Mouse (Mus musculus): ENCODE measurements around the gene Nup214. TPM values are rescaled to one million over a fixed set of nuclear protein-coding genes. Genes with fewer than 3 reads are reported as not detected.

Nup214 gene
- polyA plus RNA-seq, 1 experiment from 2014 or later, result 59.9 TPM

DNA sequence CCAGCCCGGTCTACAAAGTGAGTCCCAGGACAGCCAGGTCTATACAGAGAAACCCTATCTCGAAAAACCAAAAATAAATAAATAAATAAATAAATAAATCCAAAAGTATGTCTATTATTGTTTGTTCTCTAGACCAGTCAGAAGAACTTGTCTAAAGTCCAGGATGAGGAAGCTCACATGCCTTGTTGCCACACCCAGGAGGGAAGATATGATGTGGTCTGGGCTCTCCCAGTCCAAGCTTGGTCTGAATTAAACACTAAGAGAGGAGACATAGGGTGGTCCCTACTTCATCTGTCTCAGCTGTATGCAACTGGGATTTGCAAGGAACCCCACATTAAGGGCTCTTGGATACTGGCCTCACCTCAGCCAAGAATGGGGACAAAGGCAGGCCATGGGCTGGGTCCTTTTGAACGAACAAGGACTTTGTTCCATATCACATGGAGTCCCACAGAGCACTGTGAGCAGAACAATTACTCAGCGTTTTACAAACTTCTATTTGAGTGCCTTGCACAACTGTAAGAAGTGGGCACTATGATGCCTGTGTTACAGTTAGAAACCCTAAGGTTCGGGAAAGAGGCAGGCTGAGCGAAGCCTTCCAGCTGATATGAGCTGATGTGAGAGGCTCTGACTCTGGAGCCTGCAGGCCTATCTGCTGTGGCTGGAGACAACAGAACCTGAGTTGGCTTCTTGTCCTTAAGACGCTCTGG lies 119.9 kb downstream of the Nup214 start:
- H3K36me3 ChIP-seq (ENCODE audit: control insufficient read depth, insufficient read depth, low read length), result no peaks in the 10 kb centered on the region
- H3K27me3 ChIP-seq (ENCODE audit: control insufficient read depth, insufficient read depth, low read length), result no peaks in the 10 kb centered on the region
- DNase-seq (no peak), ATAC-seq (ENCODE audit: low FRiP score, low TSS enrichment) (no peak)
- H3K9me3 ChIP-seq (ENCODE audit: control insufficient read depth, low read length), result no peaks in the 10 kb centered on the region
- WGBS, result 87% methylated on average over 7 of the region's 7 CpGs
- H3K4me3 ChIP-seq (replicated peaks; ENCODE audit: low read depth, low read length), result no peak overlapping the region
- peaks cover 11% of the 10 kb centered on the region for H3K4me1 ChIP-seq (ENCODE audit: control insufficient read depth, insufficient read depth, low read length)
- H3K27ac ChIP-seq (replicated peaks; ENCODE audit: low read depth, low read length), result no peak overlapping the region
- no peak overlapping the region for H3K4me2 ChIP-seq (ENCODE audit: low read length)
- H3K9ac ChIP-seq (replicated peaks; ENCODE audit: low read length), result no peak overlapping the region

- ATAC-seq (ENCODE audit: low FRiP score, low TSS enrichment) (peak; percentile 89), DNase-seq (peak; percentile 90)
- WGBS, result 35% methylated on average over 22 of the region's 22 CpGs
- Histone ChIP-seq H3K27ac (replicated peaks; ENCODE audit: low read depth, low read length) (peak within 1 kb of the TSS; percentile 53), H3K9me3 (ENCODE audit: control insufficient read depth, low read length) (no peaks in the 10 kb centered on the region), H3K9ac (replicated peaks; ENCODE audit: low read length) (peak within 1 kb of the TSS; percentile 47), H3K36me3 (ENCODE audit: control insufficient read depth, insufficient read depth, low read length) (peaks cover 4% of the 10 kb centered on the region; the same call in 1 of the 2 replicates), H3K4me1 (ENCODE audit: control insufficient read depth, insufficient read depth, low read length) (peaks cover 11% of the 10 kb centered on the region), H3K4me2 (ENCODE audit: low read length) (peak within 1 kb of the TSS; percentile 59), H3K4me3 (replicated peaks; ENCODE audit: low read depth, low read length) (peak within 1 kb of the TSS; percentile 36), H3K27me3 (ENCODE audit: control insufficient read depth, insufficient read depth, low read length) (no peaks in the 10 kb centered on the region)
Measured at GRCm38 (mm10) chr2:32095351-32096121, 121.3 kb downstream of the Nup214 start, which contains the start of gene Plpp7. Gene Plpp7 (plus strand): TSS chr2:32095528.

DNA sequence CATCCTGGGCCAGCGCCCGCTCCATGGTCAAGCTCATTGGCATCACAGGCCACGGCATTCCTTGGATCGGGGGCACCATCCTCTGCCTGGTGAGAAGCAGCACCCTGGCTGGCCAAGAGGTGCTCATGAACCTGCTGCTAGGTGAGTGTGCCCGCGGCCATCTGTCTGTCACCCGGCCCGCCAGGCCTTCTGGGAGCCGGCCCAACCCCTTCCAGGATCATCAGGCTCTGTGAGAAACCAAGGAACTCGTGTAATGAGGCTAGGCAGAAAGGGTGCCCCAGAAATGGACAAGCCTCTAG lies 121.8 kb downstream of the Nup214 start:
- H3K36me3 ChIP-seq (ENCODE audit: control insufficient read depth, insufficient read depth, low read length), result peaks cover 4% of the 10 kb centered on the region; the same call in 1 of the 2 replicates

DNA sequence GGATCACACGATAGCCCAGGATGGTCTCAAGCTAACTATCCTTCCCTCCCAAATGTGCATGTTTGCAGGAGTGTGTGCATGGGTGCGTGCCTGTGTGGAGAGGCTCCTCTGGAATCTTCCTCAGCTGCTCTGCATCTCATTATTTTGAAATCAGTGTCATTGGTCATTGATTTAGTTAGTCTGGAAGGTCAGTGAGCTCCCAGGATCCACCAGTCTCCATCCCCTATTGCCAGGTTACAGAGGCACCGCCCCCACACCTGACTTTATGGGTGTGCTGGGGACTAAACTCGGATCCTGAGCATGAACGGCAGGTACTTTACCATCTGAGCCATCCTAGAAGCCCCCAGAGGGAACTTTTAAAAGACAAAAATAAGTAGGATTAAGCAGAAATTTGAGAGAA lies 128.7 kb downstream of the Nup214 start:
- Histone ChIP-seq H3K9me3 (ENCODE audit: control insufficient read depth, low read length) (no peaks in the 10 kb centered on the region), H3K4me1 (ENCODE audit: control insufficient read depth, insufficient read depth, low read length) (no peaks in the 10 kb centered on the region), H3K9ac (replicated peaks; ENCODE audit: low read length) (no peak overlapping the region), H3K4me3 (replicated peaks; ENCODE audit: low read depth, low read length) (no peak overlapping the region), H3K27me3 (ENCODE audit: control insufficient read depth, insufficient read depth, low read length) (no peaks in the 10 kb centered on the region), H3K4me2 (ENCODE audit: low read length) (peak overlapping the region; percentile 19; the same call in 1 of the 2 replicates), H3K36me3 (ENCODE audit: control insufficient read depth, insufficient read depth, low read length) (peaks cover 4% of the 10 kb centered on the region; the same call in 1 of the 2 replicates), H3K27ac (replicated peaks; ENCODE audit: low read depth, low read length) (no peak overlapping the region)
- no peak for ATAC-seq (ENCODE audit: low FRiP score, low TSS enrichment)
- no peak for DNase-seq
- 58% methylated on average over 5 of the region's 5 CpGs for WGBS

More for the DNA sequence above, 121.8 kb downstream of the Nup214 start:
- Histone ChIP-seq H3K4me2 (ENCODE audit: low read length) (peak overlapping the region; percentile 59), H3K4me3 (replicated peaks; ENCODE audit: low read depth, low read length) (peak overlapping the region; percentile 36), H3K9ac (replicated peaks; ENCODE audit: low read length) (peak overlapping the region; percentile 47), H3K4me1 (ENCODE audit: control insufficient read depth, insufficient read depth, low read length) (peaks cover 11% of the 10 kb centered on the region), H3K9me3 (ENCODE audit: control insufficient read depth, low read length) (no peaks in the 10 kb centered on the region), H3K27me3 (ENCODE audit: control insufficient read depth, insufficient read depth, low read length) (no peaks in the 10 kb centered on the region), H3K27ac (replicated peaks; ENCODE audit: low read depth, low read length) (no peak overlapping the region)
- ATAC-seq (ENCODE audit: low FRiP score, low TSS enrichment), result 0 out of 2 replicates have a peak, but pooled peaks have one; percentile 37
- WGBS, result 85% methylated on average over 10 of the region's 10 CpGs
- DNase-seq, result no peak

GRCm38 (mm10) chr2:32103557-32103956 lies 129.3 kb downstream of the Nup214 start:
- WGBS, result 77% methylated on average over 7 of the region's 7 CpGs
- no peak overlapping the region for H3K4me2 ChIP-seq (ENCODE audit: low read length)
- no peaks in the 10 kb centered on the region for H3K27me3 ChIP-seq (ENCODE audit: control insufficient read depth, insufficient read depth, low read length)
- no peaks in the 10 kb centered on the region for H3K4me1 ChIP-seq (ENCODE audit: control insufficient read depth, insufficient read depth, low read length)
- H3K9me3 ChIP-seq (ENCODE audit: control insufficient read depth, low read length), result no peaks in the 10 kb centered on the region
- no peak overlapping the region for H3K4me3 ChIP-seq (replicated peaks; ENCODE audit: low read depth, low read length)
- H3K9ac ChIP-seq (replicated peaks; ENCODE audit: low read length), result no peak overlapping the region
- peaks cover 4% of the 10 kb centered on the region; the same call in 1 of the 2 replicates for H3K36me3 ChIP-seq (ENCODE audit: control insufficient read depth, insufficient read depth, low read length)
- no peak overlapping the region for H3K27ac ChIP-seq (replicated peaks; ENCODE audit: low read depth, low read length)
- DNase-seq (no peak), ATAC-seq (ENCODE audit: low FRiP score, low TSS enrichment) (no peak)

Small RNA genes within 50 kb of the gene (microRNA-seq; reads per million reads assigned to microRNA genes)
- 0.73 reads per million for gene Mir7674

Other genes with a start within 250 kb of the Nup214 start
- 0.13 TPM in 1 of 2 replicates, not detected in the other for gene Qrfp, start 163.9 kb upstream of the Nup214 start, polyA plus RNA-seq (2014; fragmentation: Nextera tagmentation; extraction: Ambion mirVana)
- 14.8 and 18.8 TPM in 2 replicates for gene Fibcd1, start 128.4 kb upstream of the Nup214 start, polyA plus RNA-seq (2014; fragmentation: Nextera tagmentation; extraction: Ambion mirVana)
- 1.1 and 6.6 TPM in 2 replicates for gene Lamc3, start 87.1 kb upstream of the Nup214 start, polyA plus RNA-seq (2014; fragmentation: Nextera tagmentation; extraction: Ambion mirVana)
- 24.2 and 34.7 TPM in 2 replicates for gene Aif1l, start 24.3 kb upstream of the Nup214 start, polyA plus RNA-seq (2014; fragmentation: Nextera tagmentation; extraction: Ambion mirVana)
- 0.50 and 0.59 TPM in 2 replicates for gene Fam78a, start 110.4 kb downstream of the Nup214 start, polyA plus RNA-seq (2014; fragmentation: Nextera tagmentation; extraction: Ambion mirVana)
- gene Plpp7, start 121.1 kb downstream of the Nup214 start, polyA plus RNA-seq (2014; fragmentation: Nextera tagmentation; extraction: Ambion mirVana), result 21.6 and 24.4 TPM in 2 replicates
- 121 and 141 TPM in 2 replicates for gene Prrc2b, start 176.6 kb downstream of the Nup214 start, polyA plus RNA-seq (2014; fragmentation: Nextera tagmentation; extraction: Ambion mirVana)

All from midbrain, embryonic 14.5 days (tissue).